Mouse (Mus musculus) cerebellum, adult 9-10 months (tissue): ENCODE results near the gene Wbp1.

Experiments used
- DNase-seq: peaks from one replicate; pipeline ENCODE4 v3.0.0; 2022

Wbp1 gene

DNA sequence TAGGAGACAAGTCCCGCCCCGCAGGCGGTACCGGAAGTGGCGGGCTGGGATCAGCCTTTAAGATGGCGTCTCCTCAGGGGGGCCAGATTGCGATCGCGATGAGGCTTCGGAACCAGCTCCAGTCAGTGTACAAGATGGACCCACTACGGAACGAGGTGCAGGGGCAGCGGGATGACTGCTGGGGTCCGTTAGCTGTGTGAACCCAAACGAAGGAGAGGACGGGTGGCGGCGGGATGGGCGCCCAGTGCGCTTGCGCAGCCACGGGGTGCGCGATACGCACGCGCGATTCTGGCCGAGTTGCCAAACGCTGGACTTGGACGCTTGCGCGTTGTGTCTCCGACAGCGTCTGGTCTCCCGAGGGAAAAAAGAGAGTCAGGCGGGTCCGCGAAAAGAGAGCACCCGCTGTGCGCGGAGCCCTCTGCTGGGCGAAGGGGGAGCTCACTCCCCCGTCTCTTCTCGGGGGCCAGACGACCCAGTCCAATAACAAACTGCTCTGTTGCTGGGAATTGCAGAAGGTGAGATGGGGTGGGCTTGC, 43.0 kb downstream of the Wbp1 start:
- peak; percentile 99 for DNase-seq

DNA sequence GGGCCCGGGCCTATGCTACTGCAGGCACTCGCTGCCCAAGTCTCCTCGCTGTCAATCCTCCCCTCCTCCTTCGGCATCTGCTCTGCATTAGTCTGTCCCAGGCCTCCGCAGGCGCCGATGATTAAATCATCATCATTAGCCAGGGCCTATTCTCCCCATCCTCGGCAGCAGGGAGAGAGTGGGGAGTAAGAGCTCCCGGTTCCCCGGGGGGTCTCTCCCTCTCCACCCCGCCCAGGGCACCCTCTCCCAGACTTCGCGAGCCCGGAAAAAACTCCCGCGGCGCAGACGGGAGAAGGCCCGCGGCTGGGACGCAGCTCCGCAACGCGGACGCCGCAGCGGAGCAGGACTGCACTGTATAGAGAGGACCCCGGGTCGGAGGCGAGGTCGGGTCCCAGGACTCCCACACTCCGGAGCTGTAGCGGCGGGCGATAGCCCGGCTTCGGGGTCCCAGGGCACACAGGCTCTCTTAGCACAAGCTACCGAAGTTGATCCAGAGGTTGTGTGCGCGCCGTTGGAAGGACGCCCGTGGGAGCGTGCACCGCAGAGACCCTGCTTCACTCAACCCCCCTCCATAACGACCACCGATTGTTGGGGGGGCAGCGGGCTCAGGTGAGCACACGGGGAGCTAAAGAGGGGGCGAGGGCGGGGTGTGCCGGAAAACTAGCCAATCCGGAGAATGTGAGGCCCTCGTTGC, 43.6 kb downstream of the Wbp1 start, which contains the start of gene Pcgf1:
TSS of gene Pcgf1 (plus strand) at position 240 of the 694 bp plus-strand sequence.
- DNase-seq: peak; percentile 75

DNA sequence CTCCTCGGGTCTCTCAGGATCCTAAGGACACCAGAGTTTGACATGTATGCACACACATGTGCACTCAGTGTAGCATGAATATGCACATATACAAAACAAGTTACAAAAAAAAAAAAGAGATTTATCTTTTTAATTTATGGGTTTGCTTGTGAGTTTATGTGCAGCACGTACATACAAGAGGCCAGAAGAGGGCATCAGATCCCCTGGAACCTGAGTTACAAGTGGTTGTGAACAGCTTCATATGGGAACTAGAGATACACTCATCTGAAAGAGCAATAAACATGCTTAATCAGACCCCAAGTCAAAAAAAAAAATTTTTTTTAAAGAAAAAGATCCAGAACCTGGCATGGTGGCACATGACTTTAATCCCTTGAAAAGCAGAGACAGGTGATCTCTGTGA, 46.4 kb downstream of the Wbp1 start:
- DNase-seq: no peak

DNA sequence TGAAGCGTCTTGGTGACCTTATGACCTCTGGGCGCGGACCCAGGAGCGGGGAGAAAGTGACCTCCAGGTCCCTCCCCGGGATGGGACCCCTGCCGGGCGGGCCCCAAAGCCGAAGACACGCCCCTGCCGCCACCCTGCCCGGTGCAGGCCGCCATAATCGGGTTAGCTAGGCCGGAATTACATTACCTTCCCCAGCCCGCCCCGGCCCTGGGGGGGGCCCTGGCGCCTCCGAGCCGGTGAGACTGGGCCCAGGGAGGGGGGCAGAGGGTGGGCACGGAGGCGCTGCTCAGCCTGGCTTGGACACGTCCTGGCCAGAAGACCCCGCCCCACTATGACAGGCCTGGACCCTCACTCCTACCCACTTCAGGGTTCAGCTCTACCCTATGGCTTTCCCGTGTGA, 50.1 kb downstream of the Wbp1 start:
- no peak for DNase-seq

DNA sequence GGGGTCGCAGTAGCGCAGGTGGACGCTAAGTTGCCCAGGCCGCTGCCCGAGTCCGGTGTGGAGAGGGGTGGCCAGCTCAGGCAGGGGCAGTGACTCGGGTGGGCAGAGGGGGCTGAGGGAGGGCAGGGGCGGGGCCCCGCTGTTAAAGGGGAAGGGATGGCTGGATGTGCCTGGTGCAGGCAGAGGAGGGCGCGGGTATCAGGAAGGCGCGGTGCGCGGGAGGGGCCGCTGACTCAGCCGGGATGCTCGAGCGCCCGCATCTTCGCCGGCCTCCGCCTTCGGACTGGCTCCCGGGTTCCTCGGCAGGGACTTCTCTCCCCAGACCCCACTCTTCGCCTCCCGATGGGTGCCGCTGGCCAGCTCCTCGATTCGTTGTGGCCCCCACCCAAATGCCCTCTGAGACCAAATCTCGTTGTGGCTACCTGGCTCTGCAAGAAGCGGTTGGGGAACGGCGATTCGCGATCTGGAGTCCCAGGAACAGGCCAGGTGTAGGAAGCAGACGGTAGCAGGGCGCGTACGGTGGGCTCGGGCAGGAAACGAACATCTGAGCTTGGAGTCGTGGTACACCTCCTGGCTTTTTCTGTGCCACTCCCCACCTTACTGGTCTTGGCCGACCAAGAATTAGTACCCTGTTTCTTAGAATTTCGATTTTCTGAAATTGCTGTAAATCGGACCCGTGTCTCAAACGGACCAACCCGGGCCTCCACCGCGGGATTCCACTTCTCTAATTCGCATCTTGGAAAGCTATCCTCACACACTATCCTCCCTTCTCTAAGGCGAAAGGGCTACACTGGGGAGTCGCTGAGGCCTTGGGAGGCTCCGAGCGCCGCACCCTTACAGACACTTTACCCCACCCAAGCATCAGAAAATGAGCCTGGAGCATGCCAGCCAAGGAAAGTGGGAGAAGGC, 50.8 kb downstream of the Wbp1 start:
- DNase-seq: no peak

DNA sequence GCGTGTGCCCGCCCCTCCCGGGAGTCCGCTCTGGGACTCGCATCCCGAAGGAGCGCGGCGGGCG, 51.3 kb downstream of the Wbp1 start, which contains the start of gene Tlx2:
TSS of gene Tlx2 (minus strand) at position 47 of the 64 bp plus-strand sequence.
- DNase-seq: no peak

DNA sequence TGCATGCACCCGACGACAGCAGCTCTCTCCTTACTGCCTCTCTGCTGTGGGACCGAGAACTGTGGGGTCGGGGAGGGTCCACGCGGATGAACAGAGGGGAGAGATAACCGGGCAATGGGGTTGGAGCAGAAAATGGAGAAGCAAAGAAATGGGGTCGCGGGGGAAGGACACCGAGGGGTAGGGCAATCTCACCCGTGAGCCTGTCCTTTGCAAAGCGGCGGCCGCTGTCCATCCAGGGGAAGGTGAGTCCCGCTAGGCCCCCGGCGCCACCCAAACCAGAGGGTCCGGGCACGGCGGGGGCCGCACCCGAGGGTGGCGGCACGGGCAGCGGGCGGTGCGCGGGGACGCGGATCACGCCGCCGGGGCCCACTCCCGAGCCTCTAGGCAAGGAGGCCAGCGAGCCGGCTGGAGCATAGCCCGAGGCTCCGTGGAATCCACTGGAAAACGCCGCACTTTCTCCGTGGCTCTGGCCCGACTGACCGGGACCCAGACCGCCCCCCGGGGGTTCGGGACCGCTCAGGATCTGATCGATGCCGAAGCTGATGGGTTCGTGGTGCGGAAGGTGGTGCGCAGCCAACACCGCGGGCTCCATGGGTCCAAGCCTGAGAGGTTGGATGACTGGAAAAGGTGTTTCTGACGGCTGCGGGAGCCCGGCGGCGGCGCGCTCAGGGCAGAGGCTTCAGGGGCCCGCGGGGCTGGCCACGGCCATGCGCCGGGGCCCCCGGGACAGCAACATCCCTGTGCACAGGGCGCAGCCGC, 51.7 kb downstream of the Wbp1 start:
- no peak for DNase-seq
